Mouse (Mus musculus): Measurements from ENCODE around the gene Cul4b. TPM values are rescaled to one million over a fixed set of nuclear protein-coding genes. Genes with fewer than 3 reads are reported as not detected.

Cul4b gene
- total RNA-seq, 2 experiments from 2014 or later, result 38.5 to 50.1 TPM

Other genes starting within 250 kb of the Cul4b start
- gene Lamp2, start 119.7 kb downstream of the Cul4b start, total RNA-seq (2014; fragmentation: Nextera tagmentation), result 161 and 173 TPM in 2 replicates
- 179 and 206 TPM in 2 replicates for gene Lamp2, start 119.7 kb downstream of the Cul4b start, total RNA-seq (2017)
- 107 and 143 TPM in 2 replicates for gene Mcts1, start 24.4 kb upstream of the Cul4b start, total RNA-seq (2014; fragmentation: Nextera tagmentation)
- 59.6 and 80.6 TPM in 2 replicates for gene Mcts1, start 24.4 kb upstream of the Cul4b start, total RNA-seq (2017)
- gene C1galt1c1, start 58.9 kb upstream of the Cul4b start, total RNA-seq (2014; fragmentation: Nextera tagmentation), result 73.9 and 82.5 TPM in 2 replicates
- 97.2 and 112 TPM in 2 replicates for gene C1galt1c1, start 58.9 kb upstream of the Cul4b start, total RNA-seq (2017)
- not detected in 2 replicates for gene 6030498E09Rik, start 196.5 kb upstream of the Cul4b start, total RNA-seq (2014; fragmentation: Nextera tagmentation)
- gene 6030498E09Rik, start 196.5 kb upstream of the Cul4b start, total RNA-seq (2017), result 0.17 TPM in 1 of 2 replicates, not detected in the other